Mouse (Mus musculus) midbrain, embryonic 15.5 days (tissue): ENCODE measurements around the gene Psme2b. TPM values are rescaled to one million over a fixed set of nuclear protein-coding genes. Genes with fewer than 3 reads are reported as not detected.
"Not testable (repeated sequence)": the region's sequence is repeated elsewhere in the genome, so short reads cannot be mapped to it uniquely, and the experiment has no call there.

Experiments
- ATAC-seq: fragments of 200-750 bp; cut with Nextera tagmentation; replicated peaks from 2 replicates; pipeline ENCODE4 v1.8.0; 2017; ENCODE audit warnings: moderate TSS enrichment
- H3K27ac ChIP-seq: fragments of 300-500 bp; sonication (generic); 2 replicates; pipeline ENCODE4 v1.5.1; 2015; ENCODE audit warnings: mild to moderate bottlenecking, inconsistent platforms
- H3K27me3 ChIP-seq: fragments of 300-500 bp; sonication (generic); replicated peaks from 2 replicates; pipeline ENCODE4 v1.6.1; 2015; ENCODE audit warnings: inconsistent platforms
- H3K36me3 ChIP-seq: fragments of 300-500 bp; sonication (generic); replicated peaks from 2 replicates; pipeline ENCODE4 v1.6.1; 2015; ENCODE audit warnings: inconsistent platforms
- H3K4me1 ChIP-seq: fragments of 300-500 bp; sonication (generic); 2 replicates; pipeline ENCODE4 v1.6.1; 2015; ENCODE audit warnings: inconsistent platforms
- H3K4me2 ChIP-seq: fragments of 300-500 bp; sonication (generic); 2 replicates; pipeline ENCODE4 v1.6.1; 2015; ENCODE audit warnings: inconsistent platforms, mild to moderate bottlenecking, moderate library complexity
- H3K4me3 ChIP-seq: fragments of 300-500 bp; sonication (generic); 2 replicates; pipeline ENCODE4 v1.5.1; 2015; ENCODE audit warnings: mild to moderate bottlenecking, inconsistent platforms
- H3K9ac ChIP-seq: fragments of 300-500 bp; sonication (generic); 2 replicates; pipeline ENCODE4 v1.6.1; 2015; ENCODE audit warnings: mild to moderate bottlenecking, inconsistent platforms
- H3K9me3 ChIP-seq: fragments of 300-500 bp; sonication (generic); 2 replicates; pipeline ENCODE4 v1.6.1; 2016; ENCODE audit warnings: inconsistent platforms
- WGBS: fragments of 180-500 bp; shearing (Covaris S2); methylation state at CpG from one replicate; pipeline ENCODE4 v1.1.7; 2015; ENCODE audit warnings: mixed read lengths; 5-methylcytosine and 5-hydroxymethylcytosine counted together
- polyA plus RNA-seq: library from polyadenylated mRNA; unstranded; fragments of >200 nt; fragmentation: Nextera tagmentation; extraction: Ambion mirVana; gene quantifications from 2 replicates; pipeline ENCODE4 v1.2.1, GENCODE M21; 2015

Psme2b gene
- polyA plus RNA-seq = 1.3 and 1.8 TPM in 2 replicates

DNA sequence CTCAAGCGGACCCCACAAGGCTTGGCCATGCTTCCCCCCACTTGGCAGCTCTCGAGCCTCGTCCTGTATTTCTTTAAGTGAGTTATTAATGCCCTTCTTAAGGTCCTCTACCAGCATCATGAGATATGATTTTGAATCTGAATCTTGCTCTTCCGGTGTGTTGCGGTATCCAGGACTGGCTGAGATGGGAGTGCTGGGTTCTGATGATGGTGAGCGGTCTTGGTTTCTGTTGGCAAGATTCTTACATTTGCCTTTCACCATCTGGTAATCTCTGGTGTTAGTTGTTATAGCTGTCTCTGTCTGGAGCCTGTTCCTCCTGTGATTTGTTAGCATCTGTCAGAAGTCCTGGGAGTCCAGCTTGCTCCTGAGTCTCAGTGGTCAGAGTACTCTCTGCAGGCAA lies at the start of gene Psme2b:
Gene Psme2b (minus strand): TSS at position 101 of the 400 bp plus-strand sequence.
- not testable (repeated sequence) for H3K4me3 ChIP-seq, H3K4me2 ChIP-seq, H3K9me3 ChIP-seq, H3K27me3 ChIP-seq, H3K36me3 ChIP-seq, H3K9ac ChIP-seq, ATAC-seq, H3K27ac ChIP-seq, H3K4me1 ChIP-seq
- 93% methylated on average over 6 of the region's 6 CpGs for WGBS

DNA sequence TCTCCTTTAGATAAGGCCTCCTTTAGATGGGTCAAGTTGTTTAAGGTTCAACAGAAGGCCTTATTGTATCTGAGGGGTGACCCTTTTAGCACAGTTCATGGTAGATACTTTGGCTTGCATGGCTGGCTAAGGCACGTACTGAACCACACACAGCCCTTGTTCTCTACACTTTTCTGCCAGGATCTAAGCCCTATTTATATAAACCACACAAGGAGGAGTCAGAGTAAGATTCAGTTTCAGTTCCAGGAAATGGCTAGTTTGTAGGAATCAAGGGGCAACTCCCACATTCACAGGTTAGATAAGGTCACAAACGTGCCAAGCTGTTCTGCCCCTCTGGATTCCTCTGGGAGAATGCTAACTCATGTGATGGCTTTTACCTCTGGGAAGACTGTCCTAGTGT lies 48.0 kb upstream of the Psme2b start, which contains the start of gene Tgtp1:
Gene Tgtp1 (minus strand): TSS at position 155 of the 400 bp plus-strand sequence.
- not testable (repeated sequence) for H3K36me3 ChIP-seq, ATAC-seq, H3K27ac ChIP-seq, H3K27me3 ChIP-seq, H3K4me3 ChIP-seq, H3K9ac ChIP-seq, H3K9me3 ChIP-seq, H3K4me1 ChIP-seq, H3K4me2 ChIP-seq
- 78% methylated on average over 2 of the region's 2 CpGs for WGBS

DNA sequence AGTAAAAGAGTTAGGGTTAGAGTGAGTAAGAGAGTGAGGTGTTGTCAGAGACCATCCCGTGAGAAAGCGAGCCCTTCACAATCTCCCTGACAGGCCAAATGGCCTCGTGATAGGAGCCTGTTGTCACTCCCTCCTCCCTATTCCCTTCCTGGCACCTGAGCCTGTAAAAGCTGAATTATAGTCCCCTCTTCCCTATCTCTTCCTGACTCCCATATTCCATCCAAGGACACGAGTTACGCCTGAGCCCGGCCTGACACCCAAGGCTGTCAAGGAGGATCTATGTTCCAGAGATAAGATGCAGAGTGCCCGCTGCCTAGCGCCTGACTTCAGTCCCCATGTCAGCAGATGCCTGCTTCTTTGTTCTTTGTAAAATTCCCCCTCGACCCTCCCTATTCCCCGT lies 47.3 kb upstream of the Psme2b start:
- H3K36me3 ChIP-seq, H3K4me1 ChIP-seq, H3K9me3 ChIP-seq, H3K27ac ChIP-seq, H3K27me3 ChIP-seq, ATAC-seq, H3K4me2 ChIP-seq, H3K4me3 ChIP-seq, H3K9ac ChIP-seq: not testable (repeated sequence)
- WGBS = 69% methylated on average over 10 of the region's 10 CpGs

- not testable (repeated sequence) for H3K9me3 ChIP-seq, H3K4me1 ChIP-seq, ATAC-seq, H3K27ac ChIP-seq, H3K27me3 ChIP-seq, H3K9ac ChIP-seq, H3K4me3 ChIP-seq, H3K4me2 ChIP-seq, H3K36me3 ChIP-seq
- WGBS = 69% methylated on average over 4 of the region's 4 CpGs
These were observed 45.9 kb upstream of the Psme2b start, which contains the start of gene Gm12185 for GRCm38 (mm10) chr11:48991740-48992520. Gene Gm12185 (minus strand): TSS chr11:48992226.

- not testable (repeated sequence) for ATAC-seq, H3K4me3 ChIP-seq, H3K4me2 ChIP-seq, H3K4me1 ChIP-seq, H3K9ac ChIP-seq, H3K27me3 ChIP-seq, H3K9me3 ChIP-seq, H3K36me3 ChIP-seq, H3K27ac ChIP-seq
- 73% methylated on average over 2 of the region's 2 CpGs for WGBS
These were observed 44.0 kb upstream of the Psme2b start for GRCm38 (mm10) chr11:48989981-48990380.

DNA sequence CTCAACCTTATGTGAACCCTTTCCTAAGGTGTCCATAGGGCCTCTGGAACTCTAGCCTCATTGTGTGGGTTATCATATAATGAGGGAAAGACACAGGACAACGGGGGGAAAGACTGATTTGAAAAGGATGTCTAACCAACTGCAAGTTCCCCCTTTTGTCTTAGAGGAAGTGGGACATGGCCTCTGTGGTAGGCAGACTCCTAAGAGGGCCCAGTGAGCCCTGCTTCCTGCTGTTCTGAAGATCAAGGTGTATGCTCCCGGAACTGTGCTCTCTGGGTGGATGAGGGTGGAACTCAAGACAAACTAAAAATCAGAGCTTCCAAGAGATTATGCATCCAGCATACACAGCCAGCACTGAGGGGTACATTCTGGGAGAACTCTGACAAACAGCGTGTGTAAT lies 42.2 kb upstream of the Psme2b start:
- WGBS = 77% methylated on average over 2 of the region's 3 CpGs
- H3K9me3 ChIP-seq, H3K4me2 ChIP-seq, ATAC-seq, H3K27ac ChIP-seq, H3K4me1 ChIP-seq, H3K36me3 ChIP-seq, H3K27me3 ChIP-seq, H3K4me3 ChIP-seq, H3K9ac ChIP-seq: not testable (repeated sequence)

GRCm38 (mm10) chr11:48982848-48983247 lies 36.9 kb upstream of the Psme2b start:
- H3K4me3 ChIP-seq, H3K27ac ChIP-seq, H3K9me3 ChIP-seq, H3K27me3 ChIP-seq, H3K4me1 ChIP-seq, H3K36me3 ChIP-seq, H3K9ac ChIP-seq, ATAC-seq, H3K4me2 ChIP-seq: not testable (repeated sequence)
- no CpG with 5 or more reads among the region's 3 CpGs for WGBS

DNA sequence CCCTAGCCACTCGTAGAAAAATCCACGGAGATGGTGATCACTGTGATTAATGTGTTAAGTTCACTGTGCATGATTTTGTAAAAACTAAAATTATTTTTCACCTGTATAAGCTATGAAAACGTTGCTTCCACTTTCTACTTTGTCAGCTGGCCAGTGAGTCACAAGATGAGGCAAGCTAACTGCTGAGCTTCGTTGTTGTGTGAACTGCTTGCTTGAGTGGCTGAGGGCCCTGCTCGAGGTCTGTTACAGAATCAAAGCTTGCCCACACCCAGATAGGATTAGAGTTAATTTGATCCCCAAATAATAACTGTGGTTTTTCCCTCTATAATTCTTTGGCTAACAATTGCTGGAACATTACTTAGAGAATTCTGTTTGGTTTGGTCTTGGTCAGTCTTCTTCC lies 34.1 kb upstream of the Psme2b start:
- not testable (repeated sequence) for H3K36me3 ChIP-seq, H3K27ac ChIP-seq, H3K27me3 ChIP-seq, H3K4me1 ChIP-seq, H3K4me2 ChIP-seq, H3K9me3 ChIP-seq, H3K9ac ChIP-seq, H3K4me3 ChIP-seq, ATAC-seq
- no CpG with 5 or more reads among the region's 5 CpGs for WGBS

GRCm38 (mm10) chr11:48979251-48979650 lies 33.3 kb upstream of the Psme2b start, which contains the start of gene 9930111J21Rik1:
Gene 9930111J21Rik1 (minus strand): TSS chr11:48979398.
- H3K4me3 ChIP-seq, ATAC-seq, H3K9me3 ChIP-seq, H3K27ac ChIP-seq, H3K27me3 ChIP-seq, H3K4me1 ChIP-seq, H3K9ac ChIP-seq, H3K4me2 ChIP-seq, H3K36me3 ChIP-seq: not testable (repeated sequence)
- no CpG with 5 or more reads among the region's 3 CpGs for WGBS

- not testable (repeated sequence) for H3K27ac ChIP-seq, H3K36me3 ChIP-seq, H3K4me1 ChIP-seq, H3K27me3 ChIP-seq, H3K9me3 ChIP-seq, ATAC-seq, H3K4me3 ChIP-seq, H3K9ac ChIP-seq, H3K4me2 ChIP-seq
- WGBS = no CpG with 5 or more reads among the region's 1 CpGs
These were observed 32.4 kb upstream of the Psme2b start, which contains the start of gene Olfr56 for GRCm38 (mm10) chr11:48978240-48978939. Gene Olfr56 (plus strand): TSS chr11:48978889.

GRCm38 (mm10) chr11:48974686-48975085 lies 28.7 kb upstream of the Psme2b start:
- WGBS = no CpG with 5 or more reads among the region's 1 CpGs
- not testable (repeated sequence) for H3K27ac ChIP-seq, H3K4me1 ChIP-seq, H3K36me3 ChIP-seq, H3K27me3 ChIP-seq, H3K9me3 ChIP-seq, H3K9ac ChIP-seq, ATAC-seq, H3K4me2 ChIP-seq, H3K4me3 ChIP-seq

DNA sequence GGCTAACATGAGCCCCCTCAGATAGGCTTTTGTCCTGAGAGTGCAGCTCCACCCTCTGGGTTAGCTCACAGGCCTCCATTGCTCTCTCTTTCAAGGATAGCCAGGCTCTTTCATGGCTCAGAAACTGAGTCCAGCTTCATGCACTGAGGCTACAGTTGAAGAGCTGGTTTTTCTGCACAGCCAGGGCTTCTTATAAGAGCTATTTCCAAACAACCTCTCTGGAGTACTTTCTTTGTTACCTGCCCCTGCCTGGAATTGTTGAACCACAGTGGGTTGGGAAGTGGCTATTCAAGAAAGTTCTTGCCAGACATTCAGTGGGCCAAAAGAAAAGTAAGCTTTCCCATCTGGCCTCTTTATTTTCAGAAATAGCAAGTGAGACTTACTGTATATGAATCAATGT lies 6.7 kb downstream of the Psme2b start:
- H3K27ac ChIP-seq, H3K4me3 ChIP-seq, ATAC-seq, H3K4me1 ChIP-seq, H3K9ac ChIP-seq, H3K4me2 ChIP-seq, H3K9me3 ChIP-seq, H3K36me3 ChIP-seq, H3K27me3 ChIP-seq: not testable (repeated sequence)

GRCm38 (mm10) chr11:48935291-48935690 lies 10.7 kb downstream of the Psme2b start:
- H3K4me1 ChIP-seq, H3K4me2 ChIP-seq, H3K9me3 ChIP-seq, H3K4me3 ChIP-seq, H3K27me3 ChIP-seq, H3K9ac ChIP-seq, H3K27ac ChIP-seq, H3K36me3 ChIP-seq, ATAC-seq: not testable (repeated sequence)
- WGBS = no CpG with 5 or more reads among the region's 3 CpGs
